Mouse (Mus musculus): ENCODE results near the gene Elmod1. TPM values are rescaled to one million over a fixed set of nuclear protein-coding genes. Genes with fewer than 3 reads are reported as not detected.
"Not testable (repeated sequence)": the region's sequence is repeated elsewhere in the genome, so short reads cannot be mapped to it uniquely, and the experiment has no call there.

The Elmod1 gene
- total RNA-seq (2021): not detected
- long read RNA-seq, experiment 1: 0 reads
- long read RNA-seq, experiment 2: 0 reads

DNA sequence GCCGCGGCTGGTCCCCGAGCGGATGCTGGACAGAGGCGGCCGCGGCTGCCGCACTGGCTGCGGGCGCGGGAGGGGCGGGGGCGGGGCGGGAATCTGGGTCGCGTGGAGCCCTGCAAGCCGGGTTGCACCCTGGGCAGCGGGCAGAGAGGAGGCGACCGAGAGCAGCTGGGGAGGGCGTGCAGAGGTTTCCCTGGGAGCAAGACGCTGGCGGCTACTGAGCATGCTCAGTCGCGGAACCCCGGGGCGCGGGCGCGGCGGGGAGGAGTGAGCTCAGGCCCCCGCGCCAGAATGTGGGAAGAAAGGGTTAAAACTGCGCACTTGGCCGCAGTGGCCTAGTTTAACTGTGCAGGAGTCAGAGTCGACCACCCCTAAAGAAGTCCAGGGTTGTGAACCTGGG is at the start of gene Elmod1:
Elmod1 (minus strand) TSS at position 180 of the 397 bp plus-strand sequence.
- DNase-seq (ENCODE audit: low spot score): no peak

DNA sequence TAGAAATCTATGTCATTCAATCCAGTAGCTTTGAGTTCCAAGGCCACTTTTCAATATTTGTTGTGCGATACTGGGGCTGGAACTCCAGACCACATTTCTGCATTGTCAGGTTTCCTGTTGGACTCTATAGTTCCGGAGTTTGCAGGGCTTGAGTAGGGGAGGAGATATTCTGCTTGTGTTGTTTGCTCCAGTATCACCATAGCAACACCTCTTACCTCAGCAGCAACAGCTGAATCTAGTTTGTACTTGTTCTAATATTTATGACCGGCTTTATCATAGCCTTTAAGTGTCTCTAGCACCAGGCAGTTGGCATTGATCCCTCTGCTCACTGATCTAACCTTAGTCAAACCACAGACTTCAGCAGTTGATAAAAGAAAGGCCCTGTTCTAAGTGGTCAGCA is 47.7 kb upstream of the Elmod1 start:
- no peak for DNase-seq (ENCODE audit: low spot score)

GRCm38 (mm10) chr9:53994528-53994927 is 19.4 kb upstream of the Elmod1 start:
- no peak for DNase-seq (ENCODE audit: low spot score)

DNA sequence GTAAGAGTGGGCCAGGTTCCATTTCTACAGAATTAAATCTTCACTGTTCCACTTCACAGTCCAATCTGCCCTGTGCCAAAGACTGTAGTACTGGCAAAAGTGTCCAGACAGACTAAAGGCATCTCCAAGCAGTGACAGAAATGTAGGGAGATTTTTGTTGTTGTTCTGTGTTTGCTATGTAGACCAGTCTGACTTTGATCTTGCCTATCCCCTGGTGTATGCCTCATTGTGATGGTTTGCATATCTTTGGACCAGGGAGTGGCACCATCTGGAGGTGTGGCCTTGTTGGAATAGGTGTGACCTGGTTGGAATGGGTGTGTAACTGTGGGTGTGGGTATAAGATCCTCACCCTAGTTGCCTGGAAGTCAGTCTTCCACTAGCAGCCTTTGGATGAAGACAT is 17.5 kb upstream of the Elmod1 start:
- not testable (repeated sequence) for DNase-seq (ENCODE audit: low spot score)

GRCm38 (mm10) chr9:53990921-53991320 is 15.8 kb upstream of the Elmod1 start:
- peak; percentile 12 for DNase-seq (ENCODE audit: low spot score)

GRCm38 (mm10) chr9:53986972-53987371 is 11.9 kb upstream of the Elmod1 start:
- DNase-seq (ENCODE audit: low spot score): no peak

DNA sequence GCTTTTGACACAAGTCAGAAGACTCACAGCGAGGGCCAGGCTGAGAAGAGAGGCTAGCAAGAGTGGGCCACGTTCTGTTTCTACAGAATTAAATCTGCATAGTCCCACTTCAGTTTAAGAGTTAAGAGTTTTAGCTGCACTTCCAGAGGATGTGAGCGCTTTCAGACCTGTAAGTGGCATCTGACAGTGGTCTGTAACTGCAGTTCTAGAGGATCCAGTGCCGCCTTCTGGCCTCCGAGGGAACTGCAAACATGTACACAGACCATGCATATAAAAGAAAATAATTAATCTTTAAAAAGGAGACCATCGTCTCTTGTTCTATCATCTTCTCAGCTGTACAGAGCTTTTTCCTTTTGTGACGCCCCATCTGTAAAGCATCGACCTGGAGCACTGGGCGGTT is 9.8 kb upstream of the Elmod1 start:
- DNase-seq (ENCODE audit: low spot score): no peak

- DNase-seq (ENCODE audit: low spot score): no peak
Measured at GRCm38 (mm10) chr9:53974328-53975121, 576 bp downstream of the Elmod1 start.

DNA sequence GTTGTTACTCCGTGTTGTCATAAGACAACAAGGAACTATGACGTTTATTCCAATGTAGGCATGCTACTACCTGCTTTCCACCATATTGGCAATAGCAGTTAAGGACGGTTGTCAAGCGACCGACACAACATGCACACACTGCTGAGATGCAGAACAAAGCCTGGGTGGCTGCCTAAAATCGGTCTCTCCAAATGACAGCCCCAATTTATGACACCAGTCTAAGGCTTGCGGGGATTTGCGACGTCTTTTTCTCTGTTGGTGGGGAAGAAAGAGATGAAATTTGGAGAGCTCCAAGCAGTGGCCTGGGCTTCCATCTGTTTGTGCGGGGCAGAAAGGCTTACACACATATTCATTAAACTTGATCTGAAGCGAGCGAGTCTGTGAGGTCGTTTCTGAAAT is 1.2 kb downstream of the Elmod1 start:
- DNase-seq (ENCODE audit: low spot score): no peak

DNA sequence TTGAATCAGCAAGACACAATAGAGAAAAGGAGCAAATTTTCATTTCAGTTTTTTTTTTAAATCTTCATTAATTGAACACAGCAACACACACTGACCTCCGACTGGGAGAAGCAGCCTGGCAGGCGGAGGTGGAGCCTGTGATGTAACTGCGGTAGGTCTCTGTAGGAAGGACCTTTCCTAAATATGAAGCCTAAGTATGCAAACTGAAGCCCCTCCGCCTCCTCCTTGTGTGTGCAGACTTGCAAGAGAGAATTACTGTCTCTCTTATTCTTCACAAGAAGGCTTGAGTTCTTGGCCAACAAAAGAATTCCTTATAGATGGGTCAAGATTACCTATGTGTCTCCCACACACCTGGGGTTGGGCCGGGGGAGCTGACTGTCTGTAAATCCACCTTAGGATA is 1.9 kb downstream of the Elmod1 start:
- DNase-seq (ENCODE audit: low spot score): no peak

DNA sequence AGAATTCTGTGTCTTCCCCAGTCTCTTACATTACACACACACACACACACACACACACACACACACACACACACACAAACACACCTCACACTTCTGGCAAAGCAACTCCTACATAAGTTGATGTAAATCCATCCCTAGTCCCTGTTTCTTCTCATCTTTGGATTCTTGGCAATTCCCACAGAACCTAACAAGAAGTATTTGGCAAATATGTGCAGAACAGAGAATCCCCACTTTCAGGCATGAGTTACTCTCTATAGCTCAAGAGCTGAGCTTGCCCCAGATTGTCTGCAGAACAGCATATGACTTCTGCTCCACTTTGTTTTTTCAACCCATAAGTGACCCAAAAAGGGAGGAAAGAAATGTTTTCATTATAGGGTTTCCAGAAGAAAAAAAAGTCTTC is 2.7 kb downstream of the Elmod1 start:
- DNase-seq (ENCODE audit: low spot score): no peak

DNA sequence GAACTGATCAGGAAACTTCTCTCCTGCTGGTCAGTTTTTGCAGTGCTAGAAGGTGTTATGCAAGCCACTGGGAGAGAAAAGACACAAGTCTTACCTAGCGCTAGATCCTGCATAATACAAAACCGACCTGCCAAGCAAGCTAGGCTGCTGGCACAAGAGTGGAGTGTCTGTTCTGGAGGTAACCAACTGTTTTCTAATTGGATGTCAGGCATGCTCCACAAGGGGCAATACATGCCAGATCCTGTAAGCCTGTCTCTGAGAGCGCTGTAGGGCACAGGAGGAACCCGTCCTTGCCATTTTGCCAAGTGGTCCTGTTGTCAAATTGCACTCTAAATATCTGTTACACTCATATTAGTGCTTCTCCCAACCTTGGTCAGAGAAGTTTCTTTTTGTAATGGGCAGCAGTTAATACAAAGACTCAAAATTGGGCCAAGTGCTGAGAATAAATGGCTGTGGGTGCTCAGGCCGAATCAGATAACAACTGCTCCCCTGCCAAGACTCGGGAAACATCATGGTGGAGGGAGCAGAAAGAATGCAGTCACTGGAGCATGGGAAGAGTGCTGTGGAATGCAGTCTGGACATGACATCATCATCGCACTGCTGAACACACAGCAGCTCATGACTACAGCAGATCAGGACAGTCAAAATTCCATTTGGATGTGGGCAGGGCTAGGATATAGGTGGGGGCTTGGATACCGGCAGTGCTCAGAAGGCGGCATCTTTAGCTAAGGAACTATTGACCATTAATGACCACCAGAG is 7.3 kb downstream of the Elmod1 start:
- no peak for DNase-seq (ENCODE audit: low spot score)

DNA sequence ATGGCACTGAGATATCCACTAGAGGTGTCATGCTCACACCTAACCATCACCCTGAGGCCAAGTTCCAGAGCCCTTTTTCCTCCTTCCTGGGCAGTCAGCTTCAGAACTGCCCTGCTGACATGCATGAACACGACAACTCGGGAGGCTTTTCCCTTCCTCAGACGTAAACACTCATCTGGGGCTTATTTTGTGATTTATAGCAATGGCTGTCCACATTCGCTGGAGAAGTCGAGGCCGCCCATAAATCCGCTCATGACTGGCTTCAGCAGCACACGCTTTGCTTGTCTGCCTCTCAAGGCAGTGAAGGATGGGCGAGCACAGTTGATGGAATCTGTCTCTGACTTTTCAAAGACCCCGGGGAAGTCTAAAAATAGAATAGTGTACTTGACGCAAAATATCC is 18.1 kb downstream of the Elmod1 start:
- DNase-seq (ENCODE audit: low spot score): no peak

GRCm38 (mm10) chr9:53954853-53955252 is 20.2 kb downstream of the Elmod1 start:
- DNase-seq (ENCODE audit: low spot score): no peak

DNA sequence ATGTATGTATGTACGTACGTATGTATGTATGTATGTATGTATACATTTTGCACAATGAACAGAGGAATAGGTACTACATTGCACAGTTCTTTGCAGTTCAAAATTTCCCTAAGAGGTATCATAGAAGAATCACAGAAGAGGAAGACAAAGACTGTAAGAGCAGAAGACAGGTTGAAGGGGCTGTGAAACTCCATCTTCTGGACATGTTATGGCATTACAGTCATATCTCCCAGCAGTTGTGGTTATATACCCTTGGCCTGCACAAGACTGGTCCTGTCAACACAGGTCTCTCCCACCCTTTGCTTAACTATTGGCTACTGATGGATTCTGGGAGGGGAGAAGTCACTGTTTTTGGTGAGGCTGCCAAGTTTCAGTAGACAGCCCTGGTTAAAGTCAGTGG is 27.6 kb downstream of the Elmod1 start:
- DNase-seq (ENCODE audit: low spot score): no peak

DNA sequence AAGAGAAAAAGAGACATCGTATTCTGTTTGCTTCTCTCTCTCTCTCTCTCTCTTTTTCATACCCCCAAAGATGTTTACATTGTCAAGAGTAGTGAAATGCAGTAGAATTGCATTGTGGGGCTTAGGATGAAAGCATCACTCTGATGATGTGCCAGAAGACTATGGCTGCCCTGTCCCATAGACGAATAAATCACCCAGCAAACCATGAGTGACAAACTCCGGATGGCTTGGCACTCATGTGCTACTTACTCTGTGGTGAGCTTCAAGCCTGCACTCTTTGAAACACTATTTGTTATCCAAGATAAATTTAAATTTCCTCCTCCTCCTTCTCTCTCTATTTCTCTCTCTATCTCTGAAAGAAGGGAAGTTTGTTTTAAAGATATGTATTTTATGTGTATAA is 36.5 kb downstream of the Elmod1 start:
- DNase-seq (ENCODE audit: low spot score): no peak

DNA sequence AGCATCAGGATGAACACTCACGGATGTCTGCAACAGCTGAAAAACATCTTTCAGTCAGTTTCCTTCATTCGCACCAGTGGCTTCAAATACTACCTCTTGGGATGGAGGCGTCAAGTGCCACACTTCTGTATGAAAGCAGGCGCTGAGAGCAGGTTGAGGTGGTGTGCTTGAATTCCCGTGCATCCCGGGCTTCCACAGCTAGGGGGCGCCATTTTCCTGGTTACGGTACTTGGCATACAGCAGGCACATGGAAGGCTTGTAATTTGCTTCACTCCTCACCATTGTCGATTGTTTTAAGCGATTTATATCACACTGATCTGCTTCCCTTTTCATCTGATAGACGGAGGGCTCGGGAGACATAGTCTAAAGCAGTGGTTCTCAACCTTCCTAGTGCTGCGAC is 40.9 kb downstream of the Elmod1 start:
- no peak for DNase-seq (ENCODE audit: low spot score)

DNA sequence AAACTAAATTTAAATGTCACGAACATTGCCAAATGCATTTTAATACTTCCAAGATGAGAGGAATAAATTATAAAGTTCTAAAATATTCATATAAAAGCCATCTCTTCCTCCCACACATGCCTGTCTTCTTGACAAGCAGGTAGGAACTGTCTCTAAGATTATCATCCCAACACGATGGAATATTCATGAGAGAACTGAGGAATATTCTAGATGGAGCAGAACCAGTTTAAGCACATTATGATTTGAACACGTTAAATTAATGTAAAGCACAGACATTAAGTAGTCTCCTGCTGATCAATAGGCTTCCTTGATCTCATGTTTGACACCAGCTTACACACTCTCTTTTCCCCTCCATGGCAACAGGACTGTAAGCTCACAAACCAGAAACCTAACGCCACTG is 41.7 kb downstream of the Elmod1 start:
- DNase-seq (ENCODE audit: low spot score): no peak

DNA sequence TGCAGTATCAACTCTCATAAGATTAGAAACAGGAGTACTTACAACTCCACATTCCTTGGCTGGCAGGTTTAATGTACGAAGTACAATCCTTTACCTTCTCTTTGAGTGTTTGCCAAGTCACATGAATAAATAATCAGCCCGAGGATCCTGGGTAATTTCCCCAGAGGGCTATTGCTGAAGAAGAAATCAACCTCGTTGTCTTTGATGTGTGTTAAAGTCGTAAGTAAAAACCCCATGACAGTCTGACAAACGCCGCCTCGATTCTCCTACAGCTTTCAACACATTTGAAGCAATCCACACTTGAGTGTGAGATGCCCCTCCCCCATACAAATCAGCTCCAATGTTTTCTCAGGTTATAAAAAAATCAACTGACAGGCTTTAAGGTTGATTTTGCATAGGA is 44.2 kb downstream of the Elmod1 start:
- DNase-seq (ENCODE audit: low spot score): no peak

DNA sequence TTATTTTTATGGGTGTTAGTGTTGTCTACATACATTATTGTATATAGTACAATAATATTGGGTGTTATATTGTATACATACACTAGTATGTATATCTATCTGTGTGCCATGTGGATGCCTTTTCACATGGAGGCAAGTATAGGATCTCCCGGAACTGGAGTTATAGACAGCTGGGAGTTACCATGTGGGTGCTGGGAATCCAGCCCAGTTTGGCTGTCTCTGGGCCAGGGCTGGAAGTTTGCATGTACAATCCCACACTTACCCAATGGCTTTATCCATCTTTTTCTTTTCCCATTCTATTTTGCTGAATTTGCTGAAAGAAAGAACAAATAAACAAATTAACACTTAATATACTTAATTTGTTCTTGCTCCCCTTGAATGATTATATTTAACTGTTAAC is 54.0 kb downstream of the Elmod1 start:
- no peak for DNase-seq (ENCODE audit: low spot score)

- DNase-seq (ENCODE audit: low spot score): no peak
Measured at GRCm38 (mm10) chr9:53915929-53916721, 59.0 kb downstream of the Elmod1 start.

DNA sequence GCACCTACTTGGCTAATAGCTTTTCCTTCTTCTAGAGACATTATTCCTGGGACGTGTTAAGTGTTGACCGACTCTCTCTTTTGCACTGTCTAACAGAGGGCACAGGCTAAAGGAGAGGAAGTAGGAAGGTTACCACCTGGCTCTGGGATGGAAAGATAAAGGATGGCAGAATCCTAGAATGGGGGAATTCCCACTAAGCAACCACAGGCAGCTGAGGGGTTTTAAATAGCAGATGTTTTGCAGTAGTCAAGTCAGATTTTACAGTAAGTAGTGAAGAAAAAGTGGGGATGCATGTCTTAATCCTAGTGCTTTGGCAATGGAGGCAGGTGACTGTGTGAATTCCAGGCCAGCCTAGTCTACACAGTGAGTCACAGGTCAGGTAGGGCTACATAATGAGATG is 64.3 kb downstream of the Elmod1 start:
- DNase-seq (ENCODE audit: low spot score): no peak
